In genomic region chr11:95043060-95043459, GRCm38 (mm10) we compare ENCODE assay signal across 26 mouse cellular contexts. TPM values are rescaled to one million over a fixed set of nuclear protein-coding genes. Genes with fewer than 3 reads are reported as not detected.
DNase-seq lines count a peak whose midpoint lies in the region; TF ChIP-seq lines count a peak whose summit lies in the region.
"Had no signal": no experiment of that assay in that cellular context is flagged by ENCODE, and none has a peak within 500 bp of the region (broad histone marks: within the 10 kb centered on the region; RNA-seq: fewer than 3 reads in every experiment).

No protein-coding gene starts in this region.

- DNase-seq in cerebellum, adult 18-20 months, result peak; percentile 15 to 23
- no peak for DNase-seq in cerebellum, postnatal 4 days (ENCODE audit: low spot score in 2 of 2)
- peak; percentile 25 to 26 for DNase-seq in cerebellum, adult 2 months
- peak; percentile 34 for DNase-seq in cerebellum, adult 8-10 months
- peak; percentile 21 to 23 for DNase-seq in cerebellum, postnatal 14 days
- no peak for DNase-seq in T-cell, adult 2 months (ENCODE audit: low spot score)
- no peak for DNase-seq in lung, adult 18-20 months
- DNase-seq: adrenal gland, adult 8-10 months; adrenal gland, postnatal 25 days; embryo, embryonic 11 days; forebrain, postnatal 0 days; gastrocnemius, postnatal 10 days; gastrocnemius, postnatal 36 days; heart, adult 2 months; heart, postnatal 14 days; heart, postnatal 4 days; kidney, adult 18-20 months; kidney, adult 9 months had no signal

- TF ChIP-seq CTCF in cerebellum, adult 2 months (IDR thresholded peaks at IDR 0.05; ENCODE audit: borderline replicate concordance, insufficient read depth, low read depth, low read length), result no peak

- TF ChIP-seq POLR2A in cerebellum, adult 2 months (IDR thresholded peaks at IDR 0.05; ENCODE audit: borderline replicate concordance, insufficient read depth, low read length), result no peak

- H3K27ac ChIP-seq in cerebellum, adult 2 months (ENCODE audit: insufficient read depth, low read length), result no peak overlapping the region
- H3K27ac ChIP-seq: embryonic facial prominence, embryonic 10.5 days; embryonic facial prominence, embryonic 13.5 days; forebrain, embryonic 10.5 days; forebrain, embryonic 13.5 days; heart, embryonic 13.5 days; hindbrain, embryonic 14.5 days; hindbrain, postnatal 0 days had no signal

- peaks cover 14% of the 10 kb centered on the region for H3K4me1 ChIP-seq in cerebellum, adult 2 months (ENCODE audit: control insufficient read depth, insufficient read depth, low read length)

- 87% methylated on average over 4 of the region's 4 CpGs for WGBS in cerebellum, adult 2 months

- H3K27me3 ChIP-seq in cerebellum, adult 2 months (ENCODE audit: control insufficient read depth, insufficient read depth, low read length), result no peaks in the 10 kb centered on the region
- H3K27me3 ChIP-seq: embryonic facial prominence, embryonic 13.5 days had no signal

- H3K4me3 ChIP-seq in cerebellum, adult 2 months (replicated peaks; ENCODE audit: insufficient read depth, low read depth, low read length), result no peak overlapping the region
- H3K4me3 ChIP-seq: embryonic facial prominence, embryonic 10.5 days; embryonic facial prominence, embryonic 13.5 days; forebrain, embryonic 10.5 days; forebrain, embryonic 13.5 days; heart, adult 2 months; heart, embryonic 10.5 days; heart, embryonic 13.5 days had no signal

RNA-seq across cellular contexts. Expression of gene Pdk2, which starts 1.9 kb away (rescaled TPM):
- 219 and 247 TPM in 2 replicates for polyA plus RNA-seq in cerebellum, adult 2 months (2012; rRNA removed)

RNA-seq across cellular contexts. Expression of gene Samd14, which starts 33.4 kb away (rescaled TPM):
- polyA plus RNA-seq in cerebellum, adult 2 months (2012; rRNA removed), result 80.7 and 89.4 TPM in 2 replicates

RNA-seq across cellular contexts. Expression of gene Itga3, which starts 33.5 kb away (rescaled TPM):
- polyA plus RNA-seq in cerebellum, adult 2 months (2012; rRNA removed), result 49.4 and 55.5 TPM in 2 replicates

RNA-seq across cellular contexts. Expression of gene Ppp1r9b, which starts 52.2 kb away (rescaled TPM):
- polyA plus RNA-seq in cerebellum, adult 2 months (2012; rRNA removed), result 149 and 153 TPM in 2 replicates

Comparison
In these comparisons a context has a peak if more than half of its experiments do, and no peak if none do; other contexts are left out.
1. DNase-seq: peak in cerebellum, adult 18-20 months (2 of 2), cerebellum, adult 2 months (2 of 2), cerebellum, adult 8-10 months (single experiment) and cerebellum, postnatal 14 days (2 of 2); none in cerebellum, postnatal 4 days (0 of 2), T-cell, adult 2 months (single experiment) and lung, adult 18-20 months (0 of 2).